Mouse (Mus musculus) CD4-positive, CD25-positive, alpha-beta regulatory T cell (primary cell): Measurements from ENCODE around the gene Lyzl4. TPM values are rescaled to one million over a fixed set of nuclear protein-coding genes. Genes with fewer than 3 reads are reported as not detected.

Source experiments
- polyA plus RNA-seq: library from polyadenylated mRNA; unstranded; fragments of 100-300 nt; shearing (Covaris generic); gene quantifications from one replicate; pipeline ENCODE4 v1.2.1, GENCODE M21; 2017

Gene Lyzl4
- not detected for polyA plus RNA-seq

GRCm38 (mm10) chr9:121642001-121642400 is at the start of gene Lyzl4:
Lyzl4 (minus strand) TSS chr9:121642096.

GRCm38 (mm10) chr9:121642401-121643181 is 695 bp upstream of the Lyzl4 start, which contains the start of gene Vipr1:
Vipr1 (plus strand) TSS chr9:121642716.

Other genes starting within 250 kb of the Lyzl4 start
- not detected for gene Cck, start 146.4 kb downstream of the Lyzl4 start, polyA plus RNA-seq
- 10.6 TPM for gene Vipr1, start 620 bp upstream of the Lyzl4 start, polyA plus RNA-seq
- 27.2 TPM for gene Sec22c, start 63.4 kb upstream of the Lyzl4 start, polyA plus RNA-seq
- gene Ss18l2, start 68.2 kb upstream of the Lyzl4 start, polyA plus RNA-seq: 30.9 TPM
- 152 TPM for gene Nktr, start 77.1 kb upstream of the Lyzl4 start, polyA plus RNA-seq
- gene Zfp651, start 117.2 kb upstream of the Lyzl4 start, polyA plus RNA-seq: 0.06 TPM
- gene Klhl40, start 135.5 kb upstream of the Lyzl4 start, polyA plus RNA-seq: not detected
- gene Hhatl, start 150.4 kb upstream of the Lyzl4 start, polyA plus RNA-seq: not detected
- gene Ccdc13, start 197.4 kb upstream of the Lyzl4 start, polyA plus RNA-seq: 0.19 TPM
- gene Higd1a, start 216.3 kb upstream of the Lyzl4 start, polyA plus RNA-seq: 92.4 TPM